Mouse (Mus musculus): ENCODE results near the gene Gadl1. TPM values are rescaled to one million over a fixed set of nuclear protein-coding genes. Genes with fewer than 3 reads are reported as not detected.
A peak's percentile ranks its signal among the peaks of the same experiment; 100 is the strongest.

Gene Gadl1
- polyA plus RNA-seq, 1 experiment from 2014 or later, result 0.76 TPM

- Histone ChIP-seq H3K9ac (ENCODE audit: low read depth, low read length) (no peak overlapping the region), H3K27me3 (replicated peaks; ENCODE audit: control insufficient read depth, insufficient read depth, low read length) (no peaks in the 10 kb centered on the region), H3K9me3 (ENCODE audit: control insufficient read depth, low read length) (no peaks in the 10 kb centered on the region), H3K36me3 (ENCODE audit: control insufficient read depth, insufficient read depth, low read length) (no peaks in the 10 kb centered on the region), H3K4me3 (ENCODE audit: low read length) (no peak overlapping the region), H3K4me1 (ENCODE audit: control insufficient read depth, insufficient read depth, low read depth, low read length) (peaks cover 3% of the 10 kb centered on the region; the same call in 1 of the 2 replicates), H3K4me2 (ENCODE audit: low read length) (no peak overlapping the region), H3K27ac (ENCODE audit: low read depth, low read length) (no peak overlapping the region)
- no peak for ATAC-seq
- 53% methylated on average over 16 of the region's 16 CpGs for WGBS
Measured at GRCm38 (mm10) chr9:116098724-116099595, 189.7 kb downstream of the Gadl1 start.

GRCm38 (mm10) chr9:116099596-116099993, 190.3 kb downstream of the Gadl1 start:
- 72% methylated on average over 6 of the region's 6 CpGs for WGBS
- no peaks in the 10 kb centered on the region for H3K27me3 ChIP-seq (replicated peaks; ENCODE audit: control insufficient read depth, insufficient read depth, low read length)
- no peak overlapping the region for H3K4me3 ChIP-seq (ENCODE audit: low read length)
- H3K9me3 ChIP-seq (ENCODE audit: control insufficient read depth, low read length), result no peaks in the 10 kb centered on the region
- H3K9ac ChIP-seq (ENCODE audit: low read depth, low read length), result no peak overlapping the region
- peak; percentile 48; the same call in 1 of the 2 replicates for ATAC-seq
- H3K4me2 ChIP-seq (ENCODE audit: low read length), result no peak overlapping the region
- no peak overlapping the region for H3K27ac ChIP-seq (ENCODE audit: low read depth, low read length)
- no peaks in the 10 kb centered on the region for H3K36me3 ChIP-seq (ENCODE audit: control insufficient read depth, insufficient read depth, low read length)
- H3K4me1 ChIP-seq (ENCODE audit: control insufficient read depth, insufficient read depth, low read depth, low read length), result peaks cover 3% of the 10 kb centered on the region; the same call in 1 of the 2 replicates

GRCm38 (mm10) chr9:116100015-116100414, 190.8 kb downstream of the Gadl1 start:
- Histone ChIP-seq H3K4me2 (ENCODE audit: low read length) (no peak overlapping the region), H3K4me3 (ENCODE audit: low read length) (no peak overlapping the region), H3K4me1 (ENCODE audit: control insufficient read depth, insufficient read depth, low read depth, low read length) (peaks cover 3% of the 10 kb centered on the region; the same call in 1 of the 2 replicates), H3K27ac (ENCODE audit: low read depth, low read length) (no peak overlapping the region), H3K36me3 (ENCODE audit: control insufficient read depth, insufficient read depth, low read length) (no peaks in the 10 kb centered on the region), H3K9ac (ENCODE audit: low read depth, low read length) (no peak overlapping the region), H3K27me3 (replicated peaks; ENCODE audit: control insufficient read depth, insufficient read depth, low read length) (no peaks in the 10 kb centered on the region), H3K9me3 (ENCODE audit: control insufficient read depth, low read length) (no peaks in the 10 kb centered on the region)
- ATAC-seq, result no peak
- WGBS, result 84% methylated on average over 9 of the region's 9 CpGs

GRCm38 (mm10) chr9:116101842-116102241, 192.6 kb downstream of the Gadl1 start:
- WGBS, result 83% methylated on average over 11 of the region's 11 CpGs
- H3K4me1 ChIP-seq (ENCODE audit: control insufficient read depth, insufficient read depth, low read depth, low read length), result peaks cover 3% of the 10 kb centered on the region; the same call in 1 of the 2 replicates
- ATAC-seq, result no peak
- H3K36me3 ChIP-seq (ENCODE audit: control insufficient read depth, insufficient read depth, low read length), result no peaks in the 10 kb centered on the region
- H3K4me3 ChIP-seq (ENCODE audit: low read length), result no peak overlapping the region
- no peaks in the 10 kb centered on the region for H3K27me3 ChIP-seq (replicated peaks; ENCODE audit: control insufficient read depth, insufficient read depth, low read length)
- H3K27ac ChIP-seq (ENCODE audit: low read depth, low read length), result no peak overlapping the region
- H3K9me3 ChIP-seq (ENCODE audit: control insufficient read depth, low read length), result no peaks in the 10 kb centered on the region
- no peak overlapping the region for H3K4me2 ChIP-seq (ENCODE audit: low read length)
- H3K9ac ChIP-seq (ENCODE audit: low read depth, low read length), result no peak overlapping the region

GRCm38 (mm10) chr9:116104770-116105169, 195.5 kb downstream of the Gadl1 start:
- Histone ChIP-seq H3K4me3 (ENCODE audit: low read length) (no peak overlapping the region), H3K27ac (ENCODE audit: low read depth, low read length) (no peak overlapping the region), H3K27me3 (replicated peaks; ENCODE audit: control insufficient read depth, insufficient read depth, low read length) (no peaks in the 10 kb centered on the region), H3K36me3 (ENCODE audit: control insufficient read depth, insufficient read depth, low read length) (no peaks in the 10 kb centered on the region), H3K4me2 (ENCODE audit: low read length) (no peak overlapping the region), H3K4me1 (ENCODE audit: control insufficient read depth, insufficient read depth, low read depth, low read length) (no peaks in the 10 kb centered on the region; the same call in 1 of the 2 replicates), H3K9me3 (ENCODE audit: control insufficient read depth, low read length) (no peaks in the 10 kb centered on the region), H3K9ac (ENCODE audit: low read depth, low read length) (no peak overlapping the region)
- 93% methylated on average over 17 of the region's 17 CpGs for WGBS
- ATAC-seq, result no peak

GRCm38 (mm10) chr9:116108729-116109128, 199.5 kb downstream of the Gadl1 start:
- Histone ChIP-seq H3K27ac (ENCODE audit: low read depth, low read length) (no peak overlapping the region), H3K4me2 (ENCODE audit: low read length) (no peak overlapping the region), H3K27me3 (replicated peaks; ENCODE audit: control insufficient read depth, insufficient read depth, low read length) (no peaks in the 10 kb centered on the region), H3K4me3 (ENCODE audit: low read length) (no peak overlapping the region), H3K36me3 (ENCODE audit: control insufficient read depth, insufficient read depth, low read length) (no peaks in the 10 kb centered on the region), H3K9ac (ENCODE audit: low read depth, low read length) (no peak overlapping the region), H3K4me1 (ENCODE audit: control insufficient read depth, insufficient read depth, low read depth, low read length) (no peaks in the 10 kb centered on the region), H3K9me3 (ENCODE audit: control insufficient read depth, low read length) (no peaks in the 10 kb centered on the region)
- ATAC-seq, result no peak
- 82% methylated on average over 2 of the region's 2 CpGs for WGBS

GRCm38 (mm10) chr9:116111149-116111970, 202.1 kb downstream of the Gadl1 start:
- no peaks in the 10 kb centered on the region for H3K27me3 ChIP-seq (replicated peaks; ENCODE audit: control insufficient read depth, insufficient read depth, low read length)
- no peaks in the 10 kb centered on the region for H3K9me3 ChIP-seq (ENCODE audit: control insufficient read depth, low read length)
- ATAC-seq, result no peak
- H3K27ac ChIP-seq (ENCODE audit: low read depth, low read length), result no peak overlapping the region
- H3K36me3 ChIP-seq (ENCODE audit: control insufficient read depth, insufficient read depth, low read length), result no peaks in the 10 kb centered on the region
- WGBS, result 82% methylated on average over 9 of the region's 9 CpGs
- no peak overlapping the region for H3K4me2 ChIP-seq (ENCODE audit: low read length)
- no peak overlapping the region for H3K9ac ChIP-seq (ENCODE audit: low read depth, low read length)
- no peaks in the 10 kb centered on the region for H3K4me1 ChIP-seq (ENCODE audit: control insufficient read depth, insufficient read depth, low read depth, low read length)
- no peak overlapping the region for H3K4me3 ChIP-seq (ENCODE audit: low read length)

GRCm38 (mm10) chr9:116114339-116114738, 205.1 kb downstream of the Gadl1 start:
- H3K9me3 ChIP-seq (ENCODE audit: control insufficient read depth, low read length), result no peaks in the 10 kb centered on the region
- H3K9ac ChIP-seq (ENCODE audit: low read depth, low read length), result no peak overlapping the region
- WGBS, result 71% methylated on average over 4 of the region's 4 CpGs
- H3K27ac ChIP-seq (ENCODE audit: low read depth, low read length), result no peak overlapping the region
- no peaks in the 10 kb centered on the region for H3K36me3 ChIP-seq (ENCODE audit: control insufficient read depth, insufficient read depth, low read length)
- no peak overlapping the region for H3K4me2 ChIP-seq (ENCODE audit: low read length)
- no peak for ATAC-seq
- no peak overlapping the region for H3K4me3 ChIP-seq (ENCODE audit: low read length)
- no peaks in the 10 kb centered on the region; the same call in 1 of the 2 replicates for H3K4me1 ChIP-seq (ENCODE audit: control insufficient read depth, insufficient read depth, low read depth, low read length)
- no peaks in the 10 kb centered on the region for H3K27me3 ChIP-seq (replicated peaks; ENCODE audit: control insufficient read depth, insufficient read depth, low read length)

- no peaks in the 10 kb centered on the region for H3K36me3 ChIP-seq (ENCODE audit: control insufficient read depth, insufficient read depth, low read length)
- H3K27ac ChIP-seq (ENCODE audit: low read depth, low read length), result no peak overlapping the region
- no peak overlapping the region for H3K4me2 ChIP-seq (ENCODE audit: low read length)
- H3K4me3 ChIP-seq (ENCODE audit: low read length), result no peak overlapping the region
- H3K9ac ChIP-seq (ENCODE audit: low read depth, low read length), result no peak overlapping the region
- no peak for ATAC-seq
- H3K27me3 ChIP-seq (replicated peaks; ENCODE audit: control insufficient read depth, insufficient read depth, low read length), result no peaks in the 10 kb centered on the region
- no peaks in the 10 kb centered on the region; the same call in 1 of the 2 replicates for H3K4me1 ChIP-seq (ENCODE audit: control insufficient read depth, insufficient read depth, low read depth, low read length)
- WGBS, result 93% methylated on average over 7 of the region's 7 CpGs
- no peaks in the 10 kb centered on the region for H3K9me3 ChIP-seq (ENCODE audit: control insufficient read depth, low read length)
Measured at GRCm38 (mm10) chr9:116115875-116116274, 206.6 kb downstream of the Gadl1 start.
